Mouse (Mus musculus) E14TG2a.4 (cell line): ENCODE results near the gene Tmem209.

ENCODE experiments used
- H3K27me3 ChIP-seq: 2 replicates; pipeline ENCODE4 v1.6.1; 2014; ENCODE audit warnings: low read length, control low read depth; ENCODE audit not compliant: insufficient read depth
- H3K36me3 ChIP-seq: 2 replicates; pipeline ENCODE4 v1.6.1; 2014; ENCODE audit warnings: low read length, control low read depth; ENCODE audit not compliant: insufficient read depth
- H3K4me1 ChIP-seq: replicated peaks from 2 replicates; pipeline ENCODE4 v1.6.1; 2014; ENCODE audit warnings: low read depth, low read length, control low read depth
- H3K4me3 ChIP-seq: replicated peaks from 2 replicates; pipeline ENCODE4 v1.5.1; 2014; ENCODE audit warnings: mild to moderate bottlenecking, low read length
- H3K9me3 ChIP-seq: 2 replicates; pipeline ENCODE4 v1.6.1; 2014; ENCODE audit warnings: low read length, control low read depth
- CTCF ChIP-seq: conservative IDR thresholded peaks from 2 replicates; pipeline ENCODE4 v1.5.1; 2014; ENCODE audit warnings: low read length
- NANOG ChIP-seq: IDR thresholded peaks from 2 replicates; pipeline ENCODE4 v1.6.1; 2014; ENCODE audit warnings: borderline replicate concordance, low read length, mixed read lengths
- POU5F1 ChIP-seq: IDR thresholded peaks from 2 replicates; pipeline ENCODE4 v1.6.1; 2014; ENCODE audit warnings: low read length, borderline replicate concordance

Gene Tmem209

DNA sequence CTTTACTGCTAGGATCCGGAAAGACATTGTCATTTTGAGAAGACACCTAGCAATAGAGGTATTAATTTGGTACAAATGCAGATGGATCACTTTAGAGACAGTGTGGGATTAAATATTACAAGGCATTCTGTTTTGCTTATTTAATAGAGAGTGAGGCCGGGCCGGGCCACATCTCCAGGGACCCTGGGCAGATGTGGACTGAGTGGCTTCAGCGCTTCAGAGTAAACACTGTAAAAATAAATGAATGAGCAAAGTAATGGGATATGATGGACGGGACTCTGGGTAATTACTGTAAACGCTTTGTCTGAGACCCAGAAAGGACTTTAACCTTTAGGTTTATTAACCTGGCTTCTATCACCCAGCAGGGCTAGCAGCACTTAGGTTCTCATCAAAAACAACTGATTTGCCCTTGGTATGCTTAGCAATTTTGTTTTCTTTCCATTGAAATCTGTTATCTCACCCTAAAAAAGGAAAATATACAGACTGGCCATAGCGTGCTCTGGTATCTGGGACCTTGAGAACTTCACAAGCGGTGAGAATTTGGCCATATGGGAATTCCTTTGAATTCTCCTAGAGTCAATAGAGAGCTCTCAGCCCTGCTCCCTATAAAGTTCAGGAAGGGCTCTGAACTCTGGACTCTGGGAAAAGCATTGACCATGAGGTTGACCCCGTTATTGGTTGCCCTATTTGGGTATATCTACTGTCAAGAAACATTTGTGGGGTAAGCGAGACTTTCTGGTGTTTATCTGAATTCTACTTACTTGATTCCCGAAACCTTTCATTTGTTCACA, 31.6 kb upstream of the Tmem209 start, which contains the start of gene Cpa2:
Gene Cpa2 (plus strand): TSS at position 574 of the 791 bp plus-strand sequence.
- H3K27me3 ChIP-seq: peaks cover 44% of the 10 kb centered on the region
- peaks cover 38% of the 10 kb centered on the region for H3K4me1 ChIP-seq
- H3K9me3 ChIP-seq: no peaks in the 10 kb centered on the region
- no peak within 1 kb of the TSS for H3K4me3 ChIP-seq
- TF ChIP-seq CTCF: no peak
- TF ChIP-seq POU5F1: no peak
- TF ChIP-seq NANOG: no peak
- no peaks in the 10 kb centered on the region for H3K36me3 ChIP-seq

DNA sequence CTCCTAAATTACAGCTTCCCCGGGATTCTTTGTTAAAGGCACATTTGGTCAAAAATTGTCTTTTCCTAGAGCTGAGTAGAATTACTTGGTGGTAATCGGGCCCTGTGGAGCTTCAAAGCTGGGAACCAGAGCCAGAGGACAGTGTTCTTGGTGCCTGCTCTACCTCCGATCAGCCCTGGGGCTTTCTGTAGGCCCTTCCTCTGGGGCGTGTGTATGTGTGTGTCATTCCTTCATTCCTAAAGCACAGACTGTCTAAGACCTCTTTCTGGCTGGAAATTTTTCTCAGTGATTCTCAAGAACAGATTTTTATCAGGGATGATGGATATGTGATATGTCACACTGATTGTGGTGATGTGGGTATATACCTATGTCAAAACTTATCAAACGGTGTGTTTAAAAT, 29.2 kb upstream of the Tmem209 start:
- H3K36me3 ChIP-seq: no peaks in the 10 kb centered on the region
- H3K27me3 ChIP-seq: peaks cover 23% of the 10 kb centered on the region
- TF ChIP-seq NANOG (no peak), CTCF (no peak), POU5F1 (no peak)
- H3K9me3 ChIP-seq: no peaks in the 10 kb centered on the region
- H3K4me3 ChIP-seq: no peak overlapping the region
- peaks cover 25% of the 10 kb centered on the region for H3K4me1 ChIP-seq

DNA sequence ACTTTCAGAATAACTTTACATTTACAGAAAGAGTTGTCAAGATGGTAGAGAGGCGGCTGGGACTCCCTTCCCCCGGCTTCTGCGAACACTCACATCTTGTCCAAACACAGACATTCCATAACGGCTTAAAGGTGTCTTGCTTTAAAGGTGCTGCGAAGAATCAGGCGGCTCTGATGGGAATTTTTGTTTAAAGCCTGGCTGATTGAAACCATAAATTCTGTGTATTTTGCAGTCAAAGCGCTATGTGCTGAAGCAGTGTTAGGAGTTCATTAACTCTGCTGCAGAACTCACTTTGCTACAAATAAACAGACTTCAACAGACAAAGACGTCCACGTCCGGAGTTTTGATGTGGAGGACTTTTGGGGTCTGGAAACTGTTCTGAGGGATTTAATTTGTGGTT, 28.7 kb upstream of the Tmem209 start:
- no peak for TF ChIP-seq POU5F1
- no peak for TF ChIP-seq NANOG
- TF ChIP-seq CTCF: no peak
- Histone ChIP-seq H3K4me1 (peaks cover 20% of the 10 kb centered on the region), H3K27me3 (peaks cover 23% of the 10 kb centered on the region), H3K36me3 (no peaks in the 10 kb centered on the region), H3K4me3 (no peak overlapping the region), H3K9me3 (no peaks in the 10 kb centered on the region)

DNA sequence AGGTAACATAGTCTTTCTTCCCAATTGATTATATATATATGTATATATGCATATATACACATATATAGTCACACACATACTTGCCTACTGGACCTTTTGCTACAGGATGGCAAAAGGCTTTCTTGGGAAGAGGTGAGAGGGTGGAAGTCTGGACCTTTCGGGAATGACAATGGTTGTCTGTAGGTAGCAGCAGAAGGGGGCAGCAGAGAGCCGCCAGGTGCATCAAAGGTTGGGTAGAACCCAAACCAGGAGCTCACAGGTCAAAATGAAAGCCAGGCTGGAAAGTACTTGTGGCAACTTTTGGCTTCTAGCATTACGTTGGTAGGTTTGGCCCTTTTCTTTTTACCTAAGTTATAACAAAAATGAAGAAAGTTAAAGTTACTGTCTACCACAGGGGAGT, 25.8 kb upstream of the Tmem209 start:
- Histone ChIP-seq H3K36me3 (no peaks in the 10 kb centered on the region), H3K9me3 (no peaks in the 10 kb centered on the region), H3K4me3 (no peak overlapping the region), H3K27me3 (peaks cover 4% of the 10 kb centered on the region; the same call in 1 of the 2 replicates), H3K4me1 (peaks cover 10% of the 10 kb centered on the region; the same call in 1 of the 2 replicates)
- TF ChIP-seq NANOG (no peak), POU5F1 (no peak), CTCF (peak; percentile 61)

DNA sequence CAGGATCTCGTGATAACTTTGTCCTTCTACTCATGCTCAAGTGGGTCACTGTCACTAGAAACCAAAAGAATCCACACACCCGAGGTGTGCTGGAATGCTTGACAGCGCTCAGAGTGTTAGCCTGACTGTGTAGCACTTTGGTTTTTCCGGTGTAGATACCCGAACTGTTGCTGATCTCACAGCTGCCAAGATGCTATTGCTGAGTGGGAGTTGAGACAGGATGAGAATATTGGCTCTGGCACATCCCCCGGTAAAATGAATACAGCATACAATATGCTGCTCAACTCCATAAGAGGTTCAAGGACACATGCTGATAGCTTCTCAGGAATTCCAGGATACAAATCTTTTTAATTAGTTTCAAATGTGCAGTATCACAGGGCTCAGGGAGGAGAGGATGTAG, 19.2 kb upstream of the Tmem209 start:
- Histone ChIP-seq H3K4me1 (peaks cover 50% of the 10 kb centered on the region), H3K9me3 (no peaks in the 10 kb centered on the region), H3K4me3 (peak overlapping the region; percentile 27; the same call in 1 of the 2 replicates), H3K27me3 (no peaks in the 10 kb centered on the region), H3K36me3 (no peaks in the 10 kb centered on the region)
- TF ChIP-seq NANOG (no peak), CTCF (no peak), POU5F1 (no peak)

DNA sequence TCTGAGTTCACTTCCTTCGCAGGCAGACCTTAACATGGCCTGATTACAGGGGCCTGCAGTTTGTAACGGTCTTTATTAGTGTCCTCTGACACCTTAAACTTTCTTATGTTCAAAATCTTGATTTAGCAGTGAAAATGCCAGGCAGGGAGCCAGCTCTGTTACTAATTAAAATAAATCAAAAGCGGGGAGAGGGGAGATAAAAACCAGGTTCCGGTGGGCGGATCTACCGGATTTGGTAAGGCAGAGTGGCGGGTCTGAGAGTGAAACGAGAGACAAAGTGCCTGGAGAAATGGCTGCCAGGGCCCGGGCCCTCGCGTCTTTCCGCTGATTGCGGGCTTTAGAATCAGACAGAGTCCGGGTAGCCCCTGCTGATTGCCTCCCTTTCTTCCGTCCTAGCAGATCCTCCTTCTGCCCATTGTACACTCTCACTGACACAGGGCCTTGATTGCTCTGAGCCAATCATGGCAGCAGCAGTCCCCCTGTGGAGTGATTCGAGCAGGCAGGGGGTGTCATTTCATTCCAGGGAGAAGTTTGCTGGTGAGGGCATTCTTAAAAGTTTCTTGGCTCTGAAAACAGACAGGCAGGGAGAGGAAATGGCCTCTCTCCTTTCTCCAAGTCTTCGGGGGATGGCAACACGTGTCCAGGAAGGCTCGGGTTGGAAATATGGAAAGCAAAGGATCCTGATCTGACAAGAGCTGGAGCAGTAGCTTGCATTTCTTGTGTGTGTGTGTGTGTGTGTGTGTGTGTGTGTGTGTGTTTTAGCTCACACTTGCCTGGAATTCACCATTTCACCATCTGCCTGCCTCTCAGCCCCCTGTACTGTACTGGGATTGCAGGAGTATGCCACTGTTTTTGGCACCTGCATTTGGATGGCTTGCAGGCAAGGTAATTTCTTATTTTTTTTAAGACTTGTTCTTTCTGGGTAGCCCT, 17.3 kb upstream of the Tmem209 start:
- Histone ChIP-seq H3K9me3 (no peaks in the 10 kb centered on the region), H3K4me1 (peaks cover 57% of the 10 kb centered on the region), H3K27me3 (no peaks in the 10 kb centered on the region), H3K36me3 (no peaks in the 10 kb centered on the region), H3K4me3 (peak overlapping the region; percentile 66)
- TF ChIP-seq NANOG (peak; percentile 31; the same call in 1 of the 2 replicates), POU5F1 (no peak)

DNA sequence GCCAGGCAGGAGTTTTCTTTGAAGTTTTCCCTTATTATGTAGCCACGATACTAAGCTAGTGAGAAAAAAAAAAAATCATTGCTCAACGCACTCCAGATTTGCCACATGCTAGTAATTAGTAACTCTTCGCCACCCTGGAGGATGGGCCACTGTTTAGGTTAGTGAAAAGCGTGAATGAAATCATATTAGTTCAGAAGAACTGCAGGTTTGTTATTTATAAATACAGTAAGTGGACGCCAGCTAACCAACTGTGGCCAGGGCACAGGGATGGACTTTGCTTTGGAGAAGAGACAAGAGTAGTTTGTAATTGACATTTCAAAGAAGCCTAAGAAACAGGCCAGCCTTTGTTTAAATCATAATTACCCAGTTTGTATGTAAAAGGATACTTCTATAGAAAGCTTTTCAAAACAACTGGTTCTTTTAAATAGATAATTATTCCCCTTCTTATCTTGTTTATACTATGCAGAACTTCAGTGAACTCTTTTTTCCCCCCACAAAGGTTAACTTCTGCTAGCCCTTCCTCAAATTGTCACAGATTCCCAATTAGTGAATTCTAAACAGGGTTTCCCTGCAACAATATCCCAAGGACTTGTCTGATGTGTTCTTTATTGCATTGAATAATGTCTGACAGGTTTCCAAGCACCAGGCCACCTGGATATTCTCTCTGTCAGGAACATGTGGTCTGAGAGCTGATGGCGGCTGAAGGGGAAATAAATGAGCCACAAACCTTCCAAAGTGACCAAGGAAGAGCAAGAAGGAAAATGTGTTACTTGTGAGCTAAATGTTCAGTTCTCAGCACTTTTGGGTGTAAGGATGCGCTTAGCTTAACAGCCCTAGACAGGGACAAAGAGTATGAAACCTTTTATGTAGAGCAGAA, 16.1 kb upstream of the Tmem209 start:
- no peaks in the 10 kb centered on the region for H3K27me3 ChIP-seq
- H3K36me3 ChIP-seq: no peaks in the 10 kb centered on the region
- H3K4me3 ChIP-seq: no peak overlapping the region
- H3K4me1 ChIP-seq: peaks cover 61% of the 10 kb centered on the region
- H3K9me3 ChIP-seq: no peaks in the 10 kb centered on the region
- TF ChIP-seq CTCF: no peak
- TF ChIP-seq POU5F1: no peak
- no peak for TF ChIP-seq NANOG

DNA sequence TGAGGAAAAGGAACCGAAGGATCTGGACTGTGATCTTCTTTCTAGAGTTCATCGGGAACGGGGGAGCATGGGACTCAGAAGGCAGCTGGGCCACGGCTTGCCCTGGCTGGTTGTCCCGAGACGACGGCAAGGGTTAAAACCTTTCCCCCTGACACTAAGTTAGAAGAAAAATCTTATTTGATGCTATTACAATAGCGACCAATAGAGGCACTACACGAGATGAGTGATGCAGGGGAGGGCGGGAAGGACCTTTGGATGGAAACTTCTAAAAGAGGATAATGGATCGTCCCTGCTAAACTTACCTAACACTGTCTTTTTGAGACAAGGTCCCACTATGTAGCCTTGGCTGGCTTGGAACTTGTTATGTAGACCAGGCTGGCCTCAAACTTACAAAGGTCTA, 10.8 kb upstream of the Tmem209 start:
- Histone ChIP-seq H3K9me3 (no peaks in the 10 kb centered on the region), H3K4me1 (peaks cover 24% of the 10 kb centered on the region), H3K36me3 (no peaks in the 10 kb centered on the region), H3K27me3 (no peaks in the 10 kb centered on the region), H3K4me3 (no peak overlapping the region)
- TF ChIP-seq NANOG: no peak
- no peak for TF ChIP-seq POU5F1
- TF ChIP-seq CTCF: peak; percentile 13; the same call in 1 of the 2 replicates
